Mouse (Mus musculus): ENCODE data around the gene Cdh4.

DNA sequence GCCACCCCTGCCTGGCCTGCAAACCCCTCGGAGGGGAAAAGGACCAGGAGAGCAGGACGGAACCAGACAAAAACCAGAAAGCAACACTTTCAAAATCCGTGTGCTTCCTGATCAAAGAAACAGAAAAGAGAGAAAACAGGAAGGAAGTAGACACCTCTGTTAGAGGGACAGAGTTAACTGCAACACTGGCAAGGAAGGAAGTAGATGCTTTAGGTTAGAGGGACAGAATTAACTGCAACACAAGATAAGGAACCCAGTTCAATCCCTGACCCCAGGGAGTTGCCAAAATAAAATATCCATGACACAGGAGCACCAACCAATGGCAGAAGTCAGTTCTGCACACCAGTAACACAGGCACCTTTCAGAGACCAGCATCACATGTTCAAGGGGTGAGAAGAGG, 491.9 kb downstream of the Cdh4 start:
- TF ChIP-seq GATA1 (IDR thresholded peaks at IDR 0.05; ENCODE audit: low read length): no peak
- no peak for TF ChIP-seq TAL1 (IDR thresholded peaks at IDR 0.05; ENCODE audit: low read length)

All from erythroblast, embryonic 14.5 days (primary cell).